Mouse (Mus musculus) stomach, postnatal 0 days (tissue): ENCODE results near the gene Esrrb.

Source experiments
- CTCF ChIP-seq: IDR thresholded peaks from 2 replicates; pipeline ENCODE4 v1.5.1; 2016; ENCODE audit warnings: antibody characterized with exemption, low read depth, mild to moderate bottlenecking, moderate library complexity
- EP300 ChIP-seq: optimal IDR thresholded peaks from 2 replicates; pipeline ENCODE3; 2016; ENCODE audit warnings: antibody characterized with exemption

GRCm38 (mm10) chr12:86488005-86488404 is 127.1 kb downstream of the Esrrb start:
- TF ChIP-seq CTCF (no peak), EP300 (no peak)
